Mouse (Mus musculus): ENCODE measurements around the gene Letmd1. TPM values are rescaled to one million over a fixed set of nuclear protein-coding genes. Genes with fewer than 3 reads are reported as not detected.
"Not testable (repeated sequence)": the region's sequence is repeated elsewhere in the genome, so short reads cannot be mapped to it uniquely, and the experiment has no call there.

The Letmd1 gene
- total RNA-seq, 1 experiment from 2014 or later = 28.9 TPM

DNA sequence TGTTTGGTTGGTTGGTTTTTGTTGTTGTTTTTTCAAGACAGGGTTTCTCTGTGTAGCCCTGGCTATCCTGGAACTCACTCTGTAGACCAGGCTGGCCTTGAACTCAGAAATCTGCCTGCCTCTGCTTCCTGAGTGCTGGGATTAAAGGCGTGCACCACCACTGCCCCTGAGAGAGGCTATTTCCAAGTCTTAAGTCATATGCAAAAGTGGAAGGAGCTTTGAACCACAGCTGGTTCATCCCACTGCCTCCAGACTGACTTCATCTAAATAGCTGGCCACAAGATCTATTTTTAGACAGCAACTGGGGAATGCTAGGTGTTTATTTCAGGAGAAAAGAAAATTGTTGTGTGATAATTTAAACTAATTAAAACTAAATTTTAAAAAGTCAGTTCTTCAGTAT, 19.5 kb downstream of the Letmd1 start:
- not testable (repeated sequence) for ATAC-seq (ENCODE audit: extremely low read depth, insufficient number of reproducible peaks, low FRiP score, poor library complexity, severe bottlenecking)

- ATAC-seq (ENCODE audit: extremely low read depth, insufficient number of reproducible peaks, low FRiP score, poor library complexity, severe bottlenecking) = no peak
Measured at GRCm38 (mm10) chr15:100489263-100489662, 20.4 kb downstream of the Letmd1 start.

GRCm38 (mm10) chr15:100491966-100492365, 23.1 kb downstream of the Letmd1 start:
- no peak for ATAC-seq (ENCODE audit: extremely low read depth, insufficient number of reproducible peaks, low FRiP score, poor library complexity, severe bottlenecking)

DNA sequence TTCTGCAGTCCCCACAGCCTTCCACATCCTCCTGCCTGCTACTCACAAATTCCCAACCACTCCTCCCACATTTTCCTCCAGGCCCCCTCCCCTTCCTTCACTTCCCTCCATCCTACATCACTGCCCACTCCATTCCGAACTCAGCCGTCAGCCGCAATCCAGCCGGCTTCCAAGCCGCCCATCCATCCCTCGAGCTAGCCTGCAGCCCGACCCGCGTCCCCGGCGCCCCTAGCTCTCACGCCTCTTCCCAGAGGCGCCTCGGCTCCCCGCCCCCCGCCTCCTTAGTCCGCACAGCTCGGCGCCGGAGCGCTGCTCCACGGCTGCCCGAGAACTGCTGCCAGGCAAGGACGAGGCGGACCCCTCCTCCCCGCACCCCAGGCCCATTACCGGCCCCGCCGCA, 25.8 kb downstream of the Letmd1 start:
- no peak for ATAC-seq (ENCODE audit: extremely low read depth, insufficient number of reproducible peaks, low FRiP score, poor library complexity, severe bottlenecking)

DNA sequence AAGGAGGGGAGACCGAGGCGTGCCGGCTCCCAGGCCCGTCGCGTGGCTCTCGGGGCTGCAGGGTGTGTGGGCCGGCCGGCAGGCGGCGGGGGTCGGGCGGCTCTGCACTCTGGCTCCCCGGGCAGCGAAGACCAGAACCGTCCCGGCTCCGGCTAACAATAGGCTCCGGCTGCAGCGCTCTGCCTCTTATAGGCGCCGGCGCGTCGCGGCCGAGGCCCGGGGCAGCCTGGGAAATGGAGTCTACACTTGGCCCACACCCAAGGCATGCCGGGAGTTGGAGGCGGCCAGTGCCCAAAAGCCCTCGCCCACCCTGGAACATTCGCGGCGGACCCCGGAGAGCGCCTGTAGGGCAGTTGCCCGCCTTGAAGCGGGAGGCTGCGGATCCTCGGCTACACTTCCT, 26.3 kb downstream of the Letmd1 start, which contains the start of gene Csrnp2:
TSS of gene Csrnp2 (minus strand) at position 387 of the 400 bp plus-strand sequence.
- ATAC-seq (ENCODE audit: extremely low read depth, insufficient number of reproducible peaks, low FRiP score, poor library complexity, severe bottlenecking) = peak; percentile 91

GRCm38 (mm10) chr15:100499506-100499905, 30.7 kb downstream of the Letmd1 start:
- ATAC-seq (ENCODE audit: extremely low read depth, insufficient number of reproducible peaks, low FRiP score, poor library complexity, severe bottlenecking) = not testable (repeated sequence)

DNA sequence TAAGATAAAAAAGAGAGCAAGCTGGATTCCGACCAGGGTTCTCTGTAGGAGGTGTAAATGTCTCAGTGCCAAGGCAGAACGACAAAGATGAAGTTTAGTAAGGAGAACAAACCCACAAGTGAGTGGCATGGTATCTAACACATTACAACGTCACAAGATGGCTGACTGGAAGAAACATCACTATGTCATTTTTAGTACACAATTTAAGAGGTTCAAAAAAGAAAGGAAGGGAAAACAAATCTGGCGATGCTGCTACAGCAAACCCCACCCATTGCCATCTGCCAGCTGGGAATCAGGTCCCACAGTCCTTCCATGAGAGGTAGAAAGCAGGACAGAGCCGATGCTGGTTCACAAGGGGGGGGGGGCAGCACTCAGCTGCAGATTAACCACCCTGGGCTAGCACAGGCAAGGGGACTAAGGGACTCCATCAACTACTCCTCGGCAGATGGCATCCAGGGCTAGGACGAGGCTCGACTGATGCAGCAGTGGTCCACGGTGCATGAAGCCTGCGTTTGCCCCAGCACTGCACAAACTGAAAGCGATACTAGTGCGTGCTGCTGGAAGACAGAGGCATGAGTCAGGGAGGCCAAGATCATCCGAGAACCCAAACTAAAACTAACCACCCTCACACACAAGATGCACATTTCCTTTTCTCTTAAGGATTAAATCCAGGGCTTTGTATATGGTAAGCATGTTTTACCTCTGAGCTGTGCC, 39.8 kb downstream of the Letmd1 start:
- no peak for ATAC-seq (ENCODE audit: extremely low read depth, insufficient number of reproducible peaks, low FRiP score, poor library complexity, severe bottlenecking)

DNA sequence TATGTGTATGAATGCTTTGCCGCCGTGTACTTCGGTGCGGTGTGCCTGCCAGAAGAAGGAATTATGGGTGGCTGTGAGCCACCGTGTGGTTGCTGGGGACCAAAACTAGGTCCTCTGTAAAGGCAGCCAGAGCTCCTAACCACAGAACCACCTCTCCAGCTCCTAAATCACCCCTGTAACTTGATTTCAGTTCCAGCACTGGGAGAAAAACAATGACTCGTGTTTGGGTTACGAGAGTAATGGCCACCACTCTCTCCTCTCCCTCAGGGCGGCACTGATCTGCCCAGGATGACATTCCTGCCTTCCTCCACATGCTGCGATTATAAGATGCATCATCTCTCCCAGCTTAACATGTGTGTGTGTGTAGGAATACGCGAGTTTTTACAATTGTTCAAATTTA, 41.2 kb downstream of the Letmd1 start:
- no peak for ATAC-seq (ENCODE audit: extremely low read depth, insufficient number of reproducible peaks, low FRiP score, poor library complexity, severe bottlenecking)

DNA sequence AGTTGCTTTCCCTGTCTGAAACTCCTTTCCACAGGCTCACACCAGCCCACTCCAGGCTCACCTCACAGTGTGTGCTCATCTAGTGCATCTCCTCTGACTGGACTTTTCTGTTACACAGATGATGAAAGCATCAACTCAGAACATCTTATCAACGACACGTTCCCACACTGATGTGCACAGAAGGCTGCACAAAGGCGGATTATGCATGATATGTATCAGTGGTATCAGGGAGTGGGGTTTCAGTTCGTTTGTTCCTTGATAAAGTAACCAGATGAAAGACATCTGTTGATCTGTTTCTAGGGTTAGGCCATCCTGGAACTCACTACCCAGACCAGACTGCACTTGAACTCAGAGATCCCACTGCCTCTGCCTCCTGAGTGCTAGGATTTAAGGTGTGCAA, 44.6 kb downstream of the Letmd1 start:
- ATAC-seq (ENCODE audit: extremely low read depth, insufficient number of reproducible peaks, low FRiP score, poor library complexity, severe bottlenecking) = no peak

- no peak for ATAC-seq (ENCODE audit: extremely low read depth, insufficient number of reproducible peaks, low FRiP score, poor library complexity, severe bottlenecking)
Measured at GRCm38 (mm10) chr15:100515121-100515520, 46.3 kb downstream of the Letmd1 start.

- no peak for ATAC-seq (ENCODE audit: extremely low read depth, insufficient number of reproducible peaks, low FRiP score, poor library complexity, severe bottlenecking)
Measured at GRCm38 (mm10) chr15:100520306-100520705, 51.5 kb downstream of the Letmd1 start.

DNA sequence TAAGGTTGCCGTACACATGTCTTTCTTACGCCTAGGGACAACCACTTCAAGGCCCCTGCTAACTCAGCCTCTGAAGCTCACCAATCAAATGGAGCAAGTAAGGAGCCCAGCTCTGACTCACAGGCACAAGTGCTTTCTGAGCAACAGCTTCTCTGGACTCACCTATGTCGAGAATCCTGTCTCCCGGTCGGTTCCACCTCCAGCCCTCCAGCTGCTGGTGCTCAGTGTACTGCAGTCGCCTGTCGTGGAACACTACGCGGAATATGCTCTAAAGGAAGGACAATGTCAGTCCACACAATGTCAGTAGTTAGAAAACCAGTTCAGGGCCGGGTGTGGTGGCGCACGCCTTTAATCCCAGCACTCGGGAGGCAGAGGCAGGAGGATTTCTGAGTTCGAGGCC, 56.6 kb downstream of the Letmd1 start:
- no peak for ATAC-seq (ENCODE audit: extremely low read depth, insufficient number of reproducible peaks, low FRiP score, poor library complexity, severe bottlenecking)

GRCm38 (mm10) chr15:100527900-100528299, 59.1 kb downstream of the Letmd1 start:
- no peak for ATAC-seq (ENCODE audit: extremely low read depth, insufficient number of reproducible peaks, low FRiP score, poor library complexity, severe bottlenecking)

Other genes with a start within 250 kb of the Letmd1 start
- 81.8 and 86.3 TPM in 2 replicates for gene Atf1, start 241.2 kb upstream of the Letmd1 start, total RNA-seq (2017)
- gene Tmprss12, start 188.2 kb upstream of the Letmd1 start, total RNA-seq (2017) = not detected in 2 replicates
- gene Mettl7a1, start 164.9 kb upstream of the Letmd1 start, total RNA-seq (2017) = 18.3 and 21.2 TPM in 2 replicates
- not detected in 2 replicates for gene Mettl7a3, start 134.1 kb upstream of the Letmd1 start, total RNA-seq (2017)
- not detected in 2 replicates for gene Methig1, start 115.9 kb upstream of the Letmd1 start, total RNA-seq (2017)
- not detected in 2 replicates for gene Mettl7a2, start 115.8 kb upstream of the Letmd1 start, total RNA-seq (2017)
- gene Higd1c, start 104.5 kb upstream of the Letmd1 start, total RNA-seq (2017) = not detected in 2 replicates
- not detected in 2 replicates for gene Gm5475, start 46.9 kb upstream of the Letmd1 start, total RNA-seq (2017)
- 7.6 and 7.9 TPM in 2 replicates for gene Slc11a2, start 44.0 kb upstream of the Letmd1 start, total RNA-seq (2017)
- 2.9 and 3.1 TPM in 2 replicates for gene Csrnp2, start 26.5 kb downstream of the Letmd1 start, total RNA-seq (2017)
- 6.5 and 12.8 TPM in 2 replicates for gene Tfcp2, start 83.0 kb downstream of the Letmd1 start, total RNA-seq (2017)
- 16.7 and 27.8 TPM in 2 replicates for gene Pou6f1, start 131.0 kb downstream of the Letmd1 start, total RNA-seq (2017)
- gene Dazap2, start 146.3 kb downstream of the Letmd1 start, total RNA-seq (2017) = 376 and 417 TPM in 2 replicates
- 6.1 and 9.2 TPM in 2 replicates for gene Smagp, start 167.9 kb downstream of the Letmd1 start, total RNA-seq (2017)
- gene Bin2, start 200.5 kb downstream of the Letmd1 start, total RNA-seq (2017) = 473 and 506 TPM in 2 replicates
- gene Cela1, start 218.9 kb downstream of the Letmd1 start, total RNA-seq (2017) = 2.8 TPM in 1 of 2 replicates, not detected in the other

All from neutrophil, adult 5-6 weeks (primary cell).